Mouse (Mus musculus) embryonic fibroblast, embryonic 13.5 days (primary cell): ENCODE measurements around the gene Nxnl2.
"Not testable (repeated sequence)": the region's sequence is repeated elsewhere in the genome, so short reads cannot be mapped to it uniquely, and the experiment has no call there.

Experiments used
- CTCF ChIP-seq: IDR thresholded peaks from 2 replicates; pipeline ENCODE4 v1.5.1; 2011; ENCODE audit warnings: mild to moderate bottlenecking, control low read depth, low read length, moderate library complexity, borderline replicate concordance; ENCODE audit not compliant: insufficient read depth
- POLR2A ChIP-seq: IDR thresholded peaks from 2 replicates; pipeline ENCODE4 v1.6.1; 2011; ENCODE audit warnings: low read depth, mild to moderate bottlenecking, control low read depth, low read length, moderate library complexity

DNA sequence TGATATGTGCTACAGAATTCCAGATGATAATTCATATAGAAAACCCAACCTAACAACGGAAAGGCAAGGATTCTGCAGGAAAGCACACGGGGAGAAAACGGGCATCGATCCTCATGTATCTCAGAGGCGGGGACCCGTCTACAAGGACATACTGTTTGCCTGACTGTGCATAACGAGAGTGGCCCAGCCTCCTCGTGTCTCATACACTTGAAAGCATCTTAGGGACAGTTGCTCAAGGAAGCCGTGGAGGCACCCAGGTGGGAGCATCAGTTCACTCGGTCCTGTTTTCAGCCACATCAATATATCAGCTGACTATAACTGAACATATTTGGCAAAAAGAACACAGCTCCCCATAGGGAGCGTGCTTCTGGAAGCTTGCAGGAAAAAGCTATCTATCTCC, 33.3 kb downstream of the Nxnl2 start:
- not testable (repeated sequence) for TF ChIP-seq CTCF, POLR2A
